Mouse (Mus musculus): ENCODE measurements around the gene Elmo2. TPM values are rescaled to one million over a fixed set of nuclear protein-coding genes. Genes with fewer than 3 reads are reported as not detected.

Elmo2 gene
- polyA plus RNA-seq, 1 experiment from 2014 or later: 45.2 TPM

DNA sequence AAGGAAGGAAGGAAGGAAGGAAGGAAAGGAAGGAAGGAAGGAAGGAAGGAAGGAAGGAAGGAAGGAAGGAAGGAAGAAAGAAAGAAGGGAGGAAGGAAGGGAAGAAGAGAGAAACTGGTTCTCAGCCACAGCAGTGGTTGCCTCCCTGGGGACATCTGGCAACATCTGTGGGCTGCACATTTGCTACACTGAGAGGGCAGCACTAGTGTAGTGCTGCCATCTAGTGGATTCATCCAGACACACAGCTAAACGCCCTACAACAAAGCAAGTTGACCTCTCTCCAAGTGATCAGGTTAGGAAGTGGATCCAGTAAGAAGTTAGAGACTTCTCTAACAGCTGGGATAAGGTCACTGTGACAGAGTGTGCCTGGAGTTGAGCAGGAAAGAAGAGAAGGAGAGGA, 34.6 kb upstream of the Elmo2 start:
- peaks cover 2% of the 10 kb centered on the region for H3K27me3 ChIP-seq
- in situ Hi-C loops (cut with MboI; ENCODE audit: low pct_unique_long_range_greater_than_20kb): loop anchor here (5.0 to 10.0 kb wide), 2 partner anchors 289 to 406 kb away; no protein-coding TSS in a partner anchor
- CTCF ChIA-PET: interaction anchor here (1.2 kb wide), 1 partner anchor 14 kb away, joined by 3 read pairs; no protein-coding TSS in a partner anchor
- ATAC-seq (no peak), DNase-seq (ENCODE audit: low read depth, low spot score) (peak; percentile 19)
- POLR2A ChIA-PET: no interaction called here
- TF ChIP-seq CTCF (IDR thresholded peaks at IDR 0.05): peak; percentile 85

DNA sequence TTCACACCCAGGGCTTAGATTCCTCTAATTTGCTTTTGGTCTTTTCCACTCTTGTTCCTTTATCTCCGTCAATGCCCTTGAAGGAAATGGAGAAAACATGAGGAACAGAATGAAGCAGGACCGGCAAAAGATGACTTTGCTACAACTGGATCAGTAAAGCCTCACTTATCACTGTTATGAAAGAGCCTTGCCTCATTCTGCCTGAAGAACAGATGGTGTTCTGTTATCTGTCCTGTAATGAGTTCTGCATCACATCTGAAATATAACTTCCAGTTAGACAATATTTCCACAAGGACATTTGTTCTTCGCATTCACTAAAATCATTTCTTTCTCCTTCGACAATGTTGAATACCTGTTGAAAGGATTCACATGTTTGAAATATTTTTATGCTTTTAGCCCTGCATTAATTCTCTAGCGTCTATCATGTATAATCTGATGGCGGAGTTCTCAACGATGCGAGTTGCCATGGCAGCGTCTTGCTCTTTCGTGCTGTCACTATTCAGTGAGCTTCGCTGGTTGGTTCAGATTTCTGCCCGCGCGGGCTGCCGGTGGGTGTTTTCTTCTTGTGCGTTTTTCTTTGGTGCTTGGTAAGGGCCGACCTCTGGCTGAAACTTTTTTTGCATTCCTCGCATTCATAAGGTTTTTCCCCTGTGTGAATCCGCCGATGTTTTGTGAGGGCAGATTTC, 25.7 kb upstream of the Elmo2 start:
- in situ Hi-C loops (cut with MboI; ENCODE audit: low pct_unique_long_range_greater_than_20kb): no loop called here
- POLR2A ChIA-PET: no interaction called here
- no peak for TF ChIP-seq CTCF (IDR thresholded peaks at IDR 0.05)
- peaks cover 4% of the 10 kb centered on the region for H3K27me3 ChIP-seq
- no peak for DNase-seq (ENCODE audit: low read depth, low spot score)
- ATAC-seq: no peak
- CTCF ChIA-PET: no interaction called here

DNA sequence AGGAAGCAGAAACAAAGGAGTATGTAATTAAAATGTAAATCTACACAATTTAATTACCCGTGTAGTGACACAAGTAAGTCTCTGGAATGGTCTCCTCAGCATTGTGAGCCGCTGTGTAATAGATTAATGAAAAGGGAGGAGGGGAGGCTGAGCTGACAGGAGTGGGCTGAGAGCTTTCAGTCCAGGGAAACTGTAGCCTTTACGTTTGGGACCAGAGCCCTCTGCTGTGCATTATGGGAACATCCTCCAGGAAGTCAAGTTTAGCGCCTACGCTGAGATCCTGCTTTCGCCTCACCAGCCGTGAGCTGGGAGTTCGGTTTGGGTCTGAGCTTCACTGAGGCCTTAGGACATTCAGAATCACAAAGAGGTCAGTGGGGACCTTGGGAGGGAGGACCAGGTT, 23.2 kb upstream of the Elmo2 start:
- no peak for TF ChIP-seq CTCF (IDR thresholded peaks at IDR 0.05)
- H3K27me3 ChIP-seq: peaks cover 4% of the 10 kb centered on the region
- in situ Hi-C loops (cut with MboI; ENCODE audit: low pct_unique_long_range_greater_than_20kb): no loop called here
- ATAC-seq (no peak), DNase-seq (ENCODE audit: low read depth, low spot score) (no peak)
- ChIA-PET CTCF (no interaction called here), POLR2A (interaction anchor here (0.7 kb wide), 1 partner anchor 340 kb away, joined by 4 read pairs; no protein-coding TSS in a partner anchor)

DNA sequence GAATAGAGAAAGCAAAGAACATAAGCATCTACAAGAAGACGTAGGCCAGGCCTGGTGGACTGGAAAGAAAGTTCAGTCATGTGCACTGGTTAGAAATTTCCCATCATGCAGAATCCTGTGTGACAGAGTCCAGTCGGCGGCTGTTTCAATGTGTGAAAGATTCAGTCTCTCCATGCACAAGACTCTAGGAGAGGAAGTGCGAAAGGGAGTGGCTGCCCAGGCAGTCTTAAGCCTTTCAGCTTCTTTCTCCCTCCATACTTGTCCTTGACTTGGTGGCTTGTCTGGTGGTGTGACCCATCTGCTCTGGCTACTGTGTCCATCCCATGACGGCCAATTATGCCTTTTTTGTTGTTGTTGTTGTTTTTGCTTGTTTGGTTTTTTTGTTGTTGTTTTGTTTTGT, 19.9 kb upstream of the Elmo2 start:
- in situ Hi-C loops (cut with MboI; ENCODE audit: low pct_unique_long_range_greater_than_20kb): no loop called here
- no peak for ATAC-seq
- POLR2A ChIA-PET: no interaction called here
- DNase-seq (ENCODE audit: low read depth, low spot score): no peak
- TF ChIP-seq CTCF (IDR thresholded peaks at IDR 0.05): no peak
- CTCF ChIA-PET: no interaction called here
- H3K27me3 ChIP-seq: peaks cover 17% of the 10 kb centered on the region

DNA sequence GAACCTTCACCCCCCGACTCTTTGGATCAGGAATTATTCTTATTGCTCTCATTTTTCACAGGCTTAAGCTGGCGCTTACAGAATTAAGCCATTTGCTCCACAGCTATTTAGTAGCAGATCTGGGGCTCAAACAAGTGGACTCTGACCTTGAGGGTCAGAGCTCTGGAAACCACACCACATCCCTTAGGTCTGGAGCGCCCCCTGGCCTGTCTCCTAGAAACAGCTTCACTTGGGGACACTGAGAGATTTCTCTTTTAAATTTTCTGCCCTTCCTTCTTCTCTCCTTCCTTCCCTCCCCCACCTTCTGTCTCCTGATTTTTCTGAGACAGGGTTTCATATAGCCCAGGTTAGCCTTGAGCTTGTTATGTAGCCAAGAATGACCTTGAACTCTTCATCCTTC, 10.9 kb upstream of the Elmo2 start:
- H3K27me3 ChIP-seq: peaks cover 7% of the 10 kb centered on the region
- TF ChIP-seq CTCF (IDR thresholded peaks at IDR 0.05): peak; percentile 89
- ChIA-PET POLR2A (interaction anchor here (0.8 kb wide), 1 partner anchor 11 kb away, joined by 3 read pairs; the partner anchor contains the start of gene Elmo2), CTCF (interaction anchor here (0.8 to 2.1 kb wide), 6 partner anchors 10 to 263 kb away, joined by 4 to 11 read pairs (median 6); partner anchors contain the start of gene Slc35c2)
- ATAC-seq (no peak), DNase-seq (ENCODE audit: low read depth, low spot score) (no peak)
- in situ Hi-C loops (cut with MboI; ENCODE audit: low pct_unique_long_range_greater_than_20kb): no loop called here

DNA sequence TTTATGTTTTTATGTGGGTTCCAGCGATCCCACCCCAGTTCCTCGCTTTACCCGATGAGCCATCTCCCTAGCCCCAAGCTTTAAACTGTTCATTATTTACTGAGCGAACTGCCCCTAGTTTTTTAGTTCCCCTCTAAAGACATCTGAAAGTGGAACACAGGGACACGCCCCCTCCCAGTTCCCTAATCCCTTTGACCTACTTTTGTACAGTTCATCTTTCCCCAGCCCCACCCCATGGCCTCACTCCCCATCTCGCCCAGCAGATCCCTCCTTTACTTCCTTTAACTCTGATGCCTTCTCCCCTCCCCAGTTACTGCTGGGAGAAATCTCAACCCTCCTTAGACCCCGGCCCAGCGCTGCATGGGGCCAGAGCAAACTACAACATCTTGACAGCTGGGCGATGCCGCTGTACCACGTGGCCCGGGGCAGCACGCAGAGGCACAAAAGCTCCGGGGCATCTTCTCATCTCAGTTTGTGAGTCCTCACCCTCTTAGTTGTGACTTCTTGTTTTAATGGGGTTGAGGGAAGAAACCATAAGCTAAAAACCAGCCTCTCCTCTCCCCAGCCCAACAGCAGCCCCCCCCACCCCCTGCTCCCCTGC, 6.4 kb upstream of the Elmo2 start:
- in situ Hi-C loops (cut with MboI; ENCODE audit: low pct_unique_long_range_greater_than_20kb): no loop called here
- ATAC-seq (no peak), DNase-seq (ENCODE audit: low read depth, low spot score) (no peak)
- POLR2A ChIA-PET: no interaction called here
- TF ChIP-seq CTCF (IDR thresholded peaks at IDR 0.05): no peak
- CTCF ChIA-PET: no interaction called here
- H3K27me3 ChIP-seq: peaks cover 17% of the 10 kb centered on the region

DNA sequence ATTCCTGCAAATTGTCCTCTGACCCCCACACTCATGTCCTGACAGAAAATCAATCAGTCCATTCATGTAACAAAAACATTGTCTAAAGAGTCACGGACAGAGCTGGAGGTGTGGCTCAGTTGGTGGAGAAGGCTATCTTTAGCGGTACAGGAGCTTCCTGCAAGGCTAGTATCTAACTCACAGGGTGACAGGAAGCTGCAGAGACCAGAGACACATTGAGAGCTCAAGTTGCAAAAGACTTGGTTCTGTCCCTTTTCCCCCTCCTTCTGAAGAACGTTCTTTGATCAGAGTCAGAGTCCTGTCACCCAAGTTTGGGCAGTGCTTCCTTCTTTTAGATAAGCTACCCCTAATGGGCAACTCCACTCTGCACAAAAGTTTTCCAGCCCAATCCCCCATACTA, 3.4 kb upstream of the Elmo2 start:
- CTCF ChIA-PET: no interaction called here
- TF ChIP-seq CTCF (IDR thresholded peaks at IDR 0.05): no peak
- peaks cover 17% of the 10 kb centered on the region for H3K27me3 ChIP-seq
- DNase-seq (ENCODE audit: low read depth, low spot score) (no peak), ATAC-seq (no peak)
- in situ Hi-C loops (cut with MboI; ENCODE audit: low pct_unique_long_range_greater_than_20kb): no loop called here
- POLR2A ChIA-PET: no interaction called here

DNA sequence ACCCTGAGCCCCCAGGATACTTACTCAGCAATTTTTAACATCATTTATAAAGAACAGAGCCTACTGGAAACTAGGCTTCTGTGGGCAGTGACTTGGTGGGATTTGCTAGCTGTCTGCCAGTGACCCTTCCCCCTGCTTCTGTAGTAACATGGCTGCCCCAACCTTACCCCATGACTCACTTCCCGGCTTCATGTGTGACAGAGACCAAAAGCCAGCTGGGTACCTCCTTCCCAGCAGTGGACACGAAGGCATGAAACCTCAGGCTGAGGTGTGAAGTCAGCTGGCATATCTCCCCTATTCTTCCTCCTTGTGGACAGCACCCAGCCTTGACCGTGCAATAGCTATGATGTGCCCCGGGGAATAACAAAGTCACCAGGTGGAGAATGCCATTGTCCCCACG, 2.5 kb upstream of the Elmo2 start:
- no peak for TF ChIP-seq CTCF (IDR thresholded peaks at IDR 0.05)
- ATAC-seq (no peak), DNase-seq (ENCODE audit: low read depth, low spot score) (no peak)
- POLR2A ChIA-PET: no interaction called here
- in situ Hi-C loops (cut with MboI; ENCODE audit: low pct_unique_long_range_greater_than_20kb): no loop called here
- peaks cover 17% of the 10 kb centered on the region for H3K27me3 ChIP-seq
- CTCF ChIA-PET: interaction anchor here (2.2 kb wide), 1 partner anchor 9 kb away, joined by 5 read pairs; no protein-coding TSS in a partner anchor

DNA sequence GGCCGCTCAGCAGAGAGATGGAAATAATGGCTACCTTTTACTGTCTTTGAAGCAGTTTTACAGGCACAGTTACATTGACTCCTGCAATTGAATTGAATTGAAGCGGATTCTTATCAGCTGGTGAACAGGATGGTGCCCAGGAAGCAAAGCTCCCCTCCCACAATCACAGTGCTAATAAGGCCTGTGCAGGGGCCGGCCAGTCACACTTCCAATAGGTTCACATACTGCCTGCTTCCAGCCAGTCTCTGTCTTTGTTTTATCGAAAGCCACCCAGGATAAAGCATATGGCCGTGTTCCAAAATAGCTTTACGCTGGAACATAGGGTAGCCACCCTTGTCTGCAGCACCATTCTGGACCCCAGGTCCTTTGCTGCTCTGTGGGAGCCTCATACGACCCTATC, 1.1 kb upstream of the Elmo2 start:
- peaks cover 17% of the 10 kb centered on the region for H3K27me3 ChIP-seq
- TF ChIP-seq CTCF (IDR thresholded peaks at IDR 0.05): no peak
- no peak for DNase-seq (ENCODE audit: low read depth, low spot score)
- no peak for ATAC-seq
- ChIA-PET POLR2A (no interaction called here), CTCF (interaction anchor here (2.2 kb wide), 1 partner anchor 10 kb away, joined by 5 read pairs; no protein-coding TSS in a partner anchor)
- in situ Hi-C loops (cut with MboI; ENCODE audit: low pct_unique_long_range_greater_than_20kb): no loop called here

DNA sequence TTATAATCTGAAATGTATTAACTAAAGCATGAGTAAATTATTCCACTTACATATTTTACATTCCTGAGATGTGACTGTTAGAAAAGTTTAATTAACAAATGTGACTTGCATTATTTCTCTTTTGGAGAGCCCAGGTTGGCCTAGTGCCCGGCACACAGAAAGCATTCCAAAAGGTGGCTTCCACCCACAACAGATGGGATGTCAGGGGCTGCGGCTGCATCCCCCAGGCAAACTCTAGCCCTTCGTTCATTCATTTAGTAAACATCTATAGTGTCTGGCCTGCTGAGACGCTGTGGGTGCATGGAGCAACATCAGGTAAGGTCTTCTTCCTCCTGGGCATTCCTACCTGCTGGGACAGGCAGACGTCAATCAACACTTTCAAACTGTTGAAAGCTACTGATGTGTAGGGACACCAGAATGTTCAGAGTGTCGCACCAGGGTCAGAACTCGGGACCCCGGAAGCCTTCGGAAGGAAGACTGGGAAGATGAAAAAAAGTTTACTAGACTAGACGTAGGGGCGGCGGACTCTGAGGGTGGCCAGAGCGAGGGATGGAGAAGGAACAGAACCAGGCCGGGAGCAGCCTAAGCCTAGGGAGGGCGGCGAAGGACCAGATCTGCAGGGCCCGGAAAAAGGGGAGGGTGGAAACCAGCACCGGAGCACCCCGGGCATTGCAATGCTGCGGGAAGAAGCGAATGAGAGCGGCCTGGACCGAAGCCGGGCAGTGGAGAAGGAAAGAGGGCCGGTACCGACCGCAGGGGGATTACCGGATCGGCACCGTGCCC, 567 bp downstream of the Elmo2 start:
- POLR2A ChIA-PET: interaction anchor here (0.7 kb wide), 1 partner anchor 12 kb away, joined by 3 read pairs; no protein-coding TSS in a partner anchor
- DNase-seq (ENCODE audit: low read depth, low spot score): no peak
- H3K27me3 ChIP-seq: peaks cover under 1% of the 10 kb centered on the region
- no peak for TF ChIP-seq CTCF (IDR thresholded peaks at IDR 0.05)
- in situ Hi-C loops (cut with MboI; ENCODE audit: low pct_unique_long_range_greater_than_20kb): no loop called here
- ATAC-seq: no peak
- CTCF ChIA-PET: no interaction called here

DNA sequence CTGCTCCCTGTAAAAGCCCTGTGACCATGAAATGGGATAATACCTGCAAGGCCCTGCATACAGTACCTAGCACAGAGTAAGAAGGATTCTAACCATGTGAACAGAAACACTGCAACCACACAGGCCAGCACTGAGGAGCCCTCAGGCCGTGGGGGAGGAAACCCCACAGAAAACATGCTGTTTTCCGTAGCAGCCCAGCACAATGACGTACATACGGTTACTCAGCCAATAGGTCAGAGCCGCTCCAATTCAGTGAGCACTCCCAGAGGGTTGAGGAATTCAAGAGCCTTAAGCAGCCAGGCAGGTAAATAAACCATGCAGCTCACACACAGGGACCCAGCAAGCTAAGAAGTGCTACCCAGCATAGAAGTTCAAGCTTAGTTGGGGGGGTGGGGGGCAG, 2.4 kb downstream of the Elmo2 start:
- CTCF ChIA-PET: no interaction called here
- no peak for TF ChIP-seq CTCF (IDR thresholded peaks at IDR 0.05)
- in situ Hi-C loops (cut with MboI; ENCODE audit: low pct_unique_long_range_greater_than_20kb): no loop called here
- ATAC-seq: no peak
- POLR2A ChIA-PET: no interaction called here
- no peak for DNase-seq (ENCODE audit: low read depth, low spot score)
- no peaks in the 10 kb centered on the region for H3K27me3 ChIP-seq
